Mouse (Mus musculus): Measurements from ENCODE around the gene Mreg.

DNA sequence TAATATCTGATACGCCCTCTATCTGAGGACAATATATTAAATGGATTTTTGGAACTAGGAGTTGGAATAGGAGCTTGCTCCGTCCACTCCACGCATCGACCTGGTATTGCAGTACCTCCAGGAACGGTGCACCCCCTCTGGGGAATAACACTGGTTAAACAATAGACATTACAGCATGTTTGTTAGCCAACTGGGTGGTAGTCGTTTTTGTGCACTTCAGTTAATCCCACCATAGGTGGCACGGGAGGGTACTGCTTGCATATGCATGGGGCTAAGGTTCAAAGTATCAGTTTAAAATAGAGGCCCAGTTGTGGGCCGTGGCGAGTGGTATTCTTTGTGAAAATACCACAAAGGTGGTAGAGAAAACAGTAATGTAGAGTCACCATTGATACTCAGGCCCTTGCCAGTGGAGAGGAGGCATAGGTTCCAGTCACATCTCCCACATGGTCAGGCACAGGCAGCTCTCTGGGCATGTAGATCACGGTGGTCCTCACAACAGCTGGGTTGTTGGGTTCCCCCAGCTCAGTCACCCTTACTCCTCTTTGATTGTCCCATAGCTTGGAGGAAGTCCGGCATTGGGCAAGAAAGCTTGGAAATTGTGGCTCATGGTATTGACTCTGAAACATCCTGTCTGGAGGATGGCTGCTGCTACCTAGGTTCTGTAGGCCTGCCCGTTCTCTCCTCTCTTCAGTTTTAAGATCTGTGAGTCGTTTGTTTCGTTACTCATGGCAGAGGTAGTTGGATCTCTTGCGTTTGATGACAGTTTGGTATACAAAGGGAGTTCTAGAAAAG is 43.2 kb upstream of the Mreg start:
- no peak for TF ChIP-seq CTCF (IDR thresholded peaks at IDR 0.05; ENCODE audit: low read depth, low read length)
- TF ChIP-seq POLR2A (IDR thresholded peaks at IDR 0.05; ENCODE audit: extremely low read depth, insufficient read depth, low read length): peak; percentile 21; the same call in 1 of the 2 replicates

All from liver, adult 2 months (tissue).